Mouse (Mus musculus) mammary gland, adult 2 months (tissue): ENCODE measurements around the gene Ybx3. TPM values are rescaled to one million over a fixed set of nuclear protein-coding genes. Genes with fewer than 3 reads are reported as not detected.

Source experiments
- polyA plus RNA-seq: library from polyadenylated mRNA; depleted of rRNA; stranded (reverse); fragments of >200 nt; gene quantifications from 2 replicates; pipeline ENCODE4 v1.2.3, GENCODE M21; 2012; ENCODE audit warnings: low replicate concordance; rRNA removed

The Ybx3 gene
- 88.1 and 150 TPM in 2 replicates for polyA plus RNA-seq

DNA sequence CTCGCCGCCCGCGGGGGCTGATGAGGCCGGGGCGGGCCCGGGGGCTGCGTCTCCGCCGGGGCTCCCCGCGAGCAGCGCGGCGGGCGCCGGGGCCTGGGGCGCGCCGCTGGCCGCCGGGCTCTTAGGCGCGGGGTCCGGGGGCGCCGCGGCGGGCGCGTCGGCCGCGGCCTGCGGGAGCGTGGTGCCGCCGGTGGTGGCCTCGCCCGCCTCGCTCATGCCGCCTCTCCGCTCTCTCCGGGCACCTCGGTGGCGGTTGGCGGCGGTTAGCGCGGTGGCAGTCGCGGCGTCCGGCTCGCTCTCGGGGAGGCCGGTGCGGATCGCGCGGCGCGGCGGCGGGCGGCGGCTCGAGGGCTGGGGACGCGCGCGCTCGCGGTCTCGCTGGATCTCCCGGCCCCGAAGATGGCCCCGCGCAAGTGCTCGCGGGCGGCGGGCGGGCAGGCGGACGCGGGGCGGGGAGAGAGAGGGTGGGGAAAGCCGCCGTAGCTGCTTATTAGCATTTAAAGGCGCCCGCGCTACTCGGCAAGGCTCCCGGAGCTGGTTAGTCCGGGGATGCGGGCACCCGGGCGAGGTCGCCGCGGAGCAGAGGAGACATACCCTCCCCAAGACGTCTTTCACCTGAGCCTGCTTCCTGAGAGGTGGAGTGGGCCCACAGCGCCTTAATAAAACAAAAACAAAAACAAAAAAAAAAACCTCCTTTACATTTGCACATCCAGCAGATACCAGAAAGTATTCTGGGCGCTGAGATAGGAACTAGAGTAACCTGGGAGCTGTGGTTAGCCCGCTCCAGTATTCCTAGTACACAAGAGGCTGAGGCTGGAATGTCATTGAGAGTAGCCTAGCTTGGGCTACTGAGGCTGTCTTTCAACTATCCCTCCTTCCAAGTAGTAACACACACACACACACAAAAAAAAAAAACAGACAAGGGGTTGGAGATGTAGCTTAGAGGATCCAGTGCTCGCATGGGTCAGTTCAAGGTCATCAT, at the start of gene Ybx3:
Ybx3 (minus strand) TSS at position 437 of the 982 bp plus-strand sequence.

DNA sequence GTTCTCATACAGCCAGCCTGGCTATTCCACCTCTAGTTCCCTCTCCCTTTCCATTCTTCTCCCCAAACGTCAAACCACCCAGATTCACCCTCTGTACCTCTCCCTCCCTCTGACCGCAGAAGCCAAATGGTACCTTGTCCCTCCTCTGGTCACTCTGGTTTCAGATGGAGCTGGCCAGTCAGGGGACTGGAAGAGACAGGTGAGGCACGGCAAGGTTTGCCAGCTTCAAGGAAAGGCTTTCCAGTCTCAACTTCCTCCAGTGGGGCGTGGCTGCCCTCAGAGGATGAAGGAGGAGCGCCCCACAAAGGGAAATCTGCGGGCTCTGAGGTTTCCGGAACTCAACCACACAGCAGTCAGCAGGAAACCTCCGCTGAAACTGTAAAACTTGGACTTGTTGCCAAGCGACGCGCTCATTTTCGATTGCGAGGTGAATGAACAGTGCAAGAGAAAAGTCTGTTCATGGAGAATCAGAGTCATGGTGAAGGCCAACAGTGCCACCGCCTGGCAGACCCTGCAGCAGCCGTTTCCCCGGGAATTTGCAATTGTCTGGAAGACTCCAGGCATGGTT, 34.8 kb downstream of the Ybx3 start, which contains the start of gene Styk1:
Styk1 (minus strand) TSS at position 246 of the 568 bp plus-strand sequence.

Other genes starting within 250 kb of the Ybx3 start
- 0.07 and 0.43 TPM in 2 replicates for gene Klra2, start 141.1 kb downstream of the Ybx3 start, polyA plus RNA-seq
- gene Magohb, start 95.2 kb downstream of the Ybx3 start, polyA plus RNA-seq: 0.32 and 0.33 TPM in 2 replicates
- gene Styk1, start 34.9 kb downstream of the Ybx3 start, polyA plus RNA-seq: 0.25 and 0.70 TPM in 2 replicates
- gene 5430401F13Rik, start 97.9 kb upstream of the Ybx3 start, polyA plus RNA-seq: not detected in 2 replicates
- gene Gm6619, start 97.9 kb upstream of the Ybx3 start, polyA plus RNA-seq: not detected in 2 replicates
- gene Tas2r130, start 242.4 kb upstream of the Ybx3 start, polyA plus RNA-seq: not detected in 2 replicates